In the genomic region with DNA sequence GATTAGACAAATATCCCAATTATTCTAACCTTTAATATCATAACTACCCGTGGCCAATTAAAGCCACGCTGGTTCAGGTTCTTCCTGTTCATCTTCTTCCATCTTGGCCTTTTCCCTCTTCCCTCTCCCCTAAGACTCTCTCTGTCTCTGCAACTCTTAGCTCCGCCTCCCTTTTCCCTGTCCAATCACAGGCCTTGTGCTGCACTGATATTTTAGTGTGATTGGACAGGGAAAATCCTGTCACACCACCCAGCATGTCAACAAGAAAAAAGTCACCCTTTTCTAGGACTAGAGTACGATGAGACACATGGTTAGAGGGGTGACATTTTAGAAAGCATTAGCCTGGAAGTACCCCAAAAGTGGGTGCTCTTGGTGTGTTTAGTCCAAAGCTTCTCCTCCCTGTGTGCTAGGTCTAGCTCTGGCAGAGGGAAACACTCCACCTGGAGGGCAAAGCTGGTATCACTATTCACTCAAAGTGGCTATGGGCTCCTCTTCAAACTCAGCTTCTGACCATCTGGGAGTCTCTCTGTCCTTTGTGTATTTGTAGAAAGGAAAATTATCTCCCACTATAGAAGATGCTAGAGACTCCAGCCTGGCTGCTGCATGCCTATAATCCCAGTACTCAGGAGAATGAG, we compare ENCODE assay signal across 9 mouse cellular contexts. TPM values are rescaled to one million over a fixed set of nuclear protein-coding genes. Genes with fewer than 3 reads are reported as not detected.
DNase-seq lines count a peak whose midpoint lies in the region; ATAC-seq and TF ChIP-seq lines count a peak whose summit lies in the region.
"Had no signal": no experiment of that assay in that cellular context is flagged by ENCODE, and none has a peak within 500 bp of the region (broad histone marks: within the 10 kb centered on the region; RNA-seq: fewer than 3 reads in every experiment).

No protein-coding gene starts in this region.

- DNase-seq in hindbrain, embryonic 10.5 days (ENCODE audit: low spot score): peak; percentile 18
- DNase-seq in midbrain, postnatal 0 days (ENCODE audit: low spot score): no peak
- DNase-seq in adrenal gland, postnatal 10 days: peak; percentile 51
- peak; percentile 17 for DNase-seq in mesoderm, embryonic 11.5 days (ENCODE audit: low read depth, low spot score)
- no peak for DNase-seq in gastrocnemius, postnatal 4 days (ENCODE audit: low spot score in 2 of 2)
- DNase-seq in left cerebral cortex, adult 18-20 months (ENCODE audit: low spot score in 2 of 2): no peak
- DNase-seq: layer of hippocampus, adult 9-11 months had no signal

- 78% methylated on average over 4 of the region's 4 CpGs for WGBS in hindbrain, embryonic 10.5 days
- 74% methylated on average over 4 of the region's 4 CpGs for WGBS in hindbrain, embryonic 12.5 days
- WGBS in midbrain, postnatal 0 days: 72% methylated on average over 4 of the region's 4 CpGs
- WGBS in midbrain, embryonic 16.5 days: 74% methylated on average over 4 of the region's 4 CpGs

- no peak overlapping the region for H3K4me3 ChIP-seq in hindbrain, embryonic 10.5 days
- H3K4me3 ChIP-seq in hindbrain, embryonic 12.5 days: no peak overlapping the region
- no peak overlapping the region for H3K4me3 ChIP-seq in midbrain, postnatal 0 days (ENCODE audit: low read depth, low read length)
- H3K4me3 ChIP-seq in midbrain, embryonic 16.5 days (ENCODE audit: low read depth, low read length): no peak overlapping the region

- no peak overlapping the region for H3K9ac ChIP-seq in hindbrain, embryonic 12.5 days
- H3K9ac ChIP-seq in midbrain, postnatal 0 days (replicated peaks; ENCODE audit: low read length, poor library complexity, severe bottlenecking): no peak overlapping the region
- no peak overlapping the region for H3K9ac ChIP-seq in midbrain, embryonic 16.5 days (ENCODE audit: low read depth, low read length)

- H3K36me3 ChIP-seq in hindbrain, embryonic 10.5 days: no peaks in the 10 kb centered on the region
- no peaks in the 10 kb centered on the region for H3K36me3 ChIP-seq in hindbrain, embryonic 12.5 days
- no peaks in the 10 kb centered on the region for H3K36me3 ChIP-seq in midbrain, postnatal 0 days (ENCODE audit: insufficient read depth, low read length)
- H3K36me3 ChIP-seq in midbrain, embryonic 16.5 days (ENCODE audit: control insufficient read depth, insufficient read depth, low read length): no peaks in the 10 kb centered on the region

- no peaks in the 10 kb centered on the region for H3K27me3 ChIP-seq in hindbrain, embryonic 10.5 days (ENCODE audit: insufficient read depth, poor library complexity, severe bottlenecking)
- H3K27me3 ChIP-seq in hindbrain, embryonic 12.5 days: no peaks in the 10 kb centered on the region
- no peaks in the 10 kb centered on the region for H3K27me3 ChIP-seq in midbrain, postnatal 0 days (ENCODE audit: insufficient read depth, low read length)
- H3K27me3 ChIP-seq in midbrain, embryonic 16.5 days (ENCODE audit: control insufficient read depth, insufficient read depth, low read depth, low read length): no peaks in the 10 kb centered on the region

- no peak overlapping the region for H3K27ac ChIP-seq in hindbrain, embryonic 10.5 days
- H3K27ac ChIP-seq in hindbrain, embryonic 12.5 days: no peak overlapping the region
- no peak overlapping the region for H3K27ac ChIP-seq in midbrain, postnatal 0 days (ENCODE audit: low read depth, low read length)
- no peak overlapping the region for H3K27ac ChIP-seq in midbrain, embryonic 16.5 days (ENCODE audit: low read length)

- H3K9me3 ChIP-seq in hindbrain, embryonic 10.5 days: no peaks in the 10 kb centered on the region
- no peaks in the 10 kb centered on the region for H3K9me3 ChIP-seq in hindbrain, embryonic 12.5 days (replicated peaks)
- no peaks in the 10 kb centered on the region for H3K9me3 ChIP-seq in midbrain, postnatal 0 days (ENCODE audit: low read length)
- H3K9me3 ChIP-seq in midbrain, embryonic 16.5 days (replicated peaks; ENCODE audit: control insufficient read depth, low read length, poor library complexity, severe bottlenecking): no peaks in the 10 kb centered on the region

- ATAC-seq in hindbrain, embryonic 12.5 days (ENCODE audit: low FRiP score): no peak
- ATAC-seq in midbrain, postnatal 0 days (ENCODE audit: low FRiP score): no peak
- ATAC-seq in midbrain, embryonic 16.5 days: no peak

- no peak overlapping the region for H3K4me2 ChIP-seq in hindbrain, embryonic 12.5 days (replicated peaks)
- no peak overlapping the region for H3K4me2 ChIP-seq in midbrain, postnatal 0 days (ENCODE audit: low read depth, low read length, poor library complexity, severe bottlenecking)
- no peak overlapping the region for H3K4me2 ChIP-seq in midbrain, embryonic 16.5 days (ENCODE audit: low read length)

- peak; percentile 44 for TF ChIP-seq CTCF in midbrain, postnatal 0 days (IDR thresholded peaks at IDR 0.05)

- H3K4me1 ChIP-seq in hindbrain, embryonic 10.5 days (replicated peaks): no peaks in the 10 kb centered on the region
- H3K4me1 ChIP-seq in hindbrain, embryonic 12.5 days: no peaks in the 10 kb centered on the region
- H3K4me1 ChIP-seq in midbrain, postnatal 0 days (ENCODE audit: insufficient read depth, low read length): no peaks in the 10 kb centered on the region
- H3K4me1 ChIP-seq in midbrain, embryonic 16.5 days (ENCODE audit: control insufficient read depth, insufficient read depth, low read length): no peaks in the 10 kb centered on the region

RNA-seq across cellular contexts. Expression of a gene that starts 6.9 kb away (rescaled TPM):
- not detected in 2 replicates for polyA plus RNA-seq in hindbrain, embryonic 10.5 days (2016; fragmentation: Nextera tagmentation; extraction: Ambion mirVana)
- polyA plus RNA-seq in hindbrain, embryonic 12.5 days (2016; fragmentation: Nextera tagmentation; extraction: Ambion mirVana): not detected in 2 replicates
- total RNA-seq in midbrain, postnatal 0 days (2014; rRNA removed): not detected in 2 replicates
- polyA plus RNA-seq in midbrain, postnatal 0 days (2015; fragmentation: Nextera tagmentation; extraction: Ambion mirVana): not detected in 2 replicates
- polyA plus RNA-seq in midbrain, embryonic 16.5 days (2015; fragmentation: Nextera tagmentation; extraction: Ambion mirVana): not detected in 2 replicates
- total RNA-seq in adrenal gland, postnatal 10 days (2021): 1 to 10 TPM; 1.5 to 2.2 TPM
- not detected for total RNA-seq in gastrocnemius, postnatal 4 days (2021)
- not detected for total RNA-seq in left cerebral cortex, adult 18-20 months (2021)

RNA-seq across cellular contexts. Expression of a gene that starts 12.2 kb away (rescaled TPM):
- polyA plus RNA-seq in hindbrain, embryonic 10.5 days (2016; fragmentation: Nextera tagmentation; extraction: Ambion mirVana): not detected in 2 replicates
- polyA plus RNA-seq in hindbrain, embryonic 12.5 days (2016; fragmentation: Nextera tagmentation; extraction: Ambion mirVana): not detected in 2 replicates
- total RNA-seq in midbrain, postnatal 0 days (2014; rRNA removed): not detected in 2 replicates
- polyA plus RNA-seq in midbrain, postnatal 0 days (2015; fragmentation: Nextera tagmentation; extraction: Ambion mirVana): not detected in 2 replicates
- not detected in 2 replicates for polyA plus RNA-seq in midbrain, embryonic 16.5 days (2015; fragmentation: Nextera tagmentation; extraction: Ambion mirVana)
- not detected for total RNA-seq in adrenal gland, postnatal 10 days (2021)
- not detected for total RNA-seq in gastrocnemius, postnatal 4 days (2021)
- not detected for total RNA-seq in left cerebral cortex, adult 18-20 months (2021)

RNA-seq across cellular contexts. Expression of a gene that starts 14.5 kb away (rescaled TPM):
- polyA plus RNA-seq in hindbrain, embryonic 10.5 days (2016; fragmentation: Nextera tagmentation; extraction: Ambion mirVana): not detected in 2 replicates
- not detected in 2 replicates for polyA plus RNA-seq in hindbrain, embryonic 12.5 days (2016; fragmentation: Nextera tagmentation; extraction: Ambion mirVana)
- not detected in 2 replicates for total RNA-seq in midbrain, postnatal 0 days (2014; rRNA removed)
- polyA plus RNA-seq in midbrain, postnatal 0 days (2015; fragmentation: Nextera tagmentation; extraction: Ambion mirVana): not detected in 2 replicates
- not detected in 2 replicates for polyA plus RNA-seq in midbrain, embryonic 16.5 days (2015; fragmentation: Nextera tagmentation; extraction: Ambion mirVana)
- not detected for total RNA-seq in adrenal gland, postnatal 10 days (2021)
- total RNA-seq in gastrocnemius, postnatal 4 days (2021): not detected
- total RNA-seq in left cerebral cortex, adult 18-20 months (2021): not detected

RNA-seq across cellular contexts. Expression of a gene that starts 17.1 kb away (rescaled TPM):
- polyA plus RNA-seq in hindbrain, embryonic 10.5 days (2016; fragmentation: Nextera tagmentation; extraction: Ambion mirVana): not detected in 2 replicates
- not detected in 2 replicates for polyA plus RNA-seq in hindbrain, embryonic 12.5 days (2016; fragmentation: Nextera tagmentation; extraction: Ambion mirVana)
- not detected in 2 replicates for total RNA-seq in midbrain, postnatal 0 days (2014; rRNA removed)
- not detected in 2 replicates for polyA plus RNA-seq in midbrain, postnatal 0 days (2015; fragmentation: Nextera tagmentation; extraction: Ambion mirVana)
- not detected in 2 replicates for polyA plus RNA-seq in midbrain, embryonic 16.5 days (2015; fragmentation: Nextera tagmentation; extraction: Ambion mirVana)
- under 1 TPM in 1 of 2 experiments, not detected in 1; 0.73 TPM for total RNA-seq in adrenal gland, postnatal 10 days (2021)
- total RNA-seq in gastrocnemius, postnatal 4 days (2021): not detected
- not detected for total RNA-seq in left cerebral cortex, adult 18-20 months (2021)

RNA-seq across cellular contexts. Expression of a gene that starts 17.9 kb away (rescaled TPM):
- polyA plus RNA-seq in hindbrain, embryonic 10.5 days (2016; fragmentation: Nextera tagmentation; extraction: Ambion mirVana): not detected in 2 replicates
- not detected in 2 replicates for polyA plus RNA-seq in hindbrain, embryonic 12.5 days (2016; fragmentation: Nextera tagmentation; extraction: Ambion mirVana)
- not detected in 2 replicates for total RNA-seq in midbrain, postnatal 0 days (2014; rRNA removed)
- polyA plus RNA-seq in midbrain, postnatal 0 days (2015; fragmentation: Nextera tagmentation; extraction: Ambion mirVana): not detected in 2 replicates
- polyA plus RNA-seq in midbrain, embryonic 16.5 days (2015; fragmentation: Nextera tagmentation; extraction: Ambion mirVana): not detected in 2 replicates
- not detected for total RNA-seq in adrenal gland, postnatal 10 days (2021)
- not detected for total RNA-seq in gastrocnemius, postnatal 4 days (2021)
- not detected for total RNA-seq in left cerebral cortex, adult 18-20 months (2021)

Comparison
In these comparisons a context has a peak if more than half of its experiments do, and no peak if none do; other contexts are left out.
1. DNase-seq: peak in hindbrain, embryonic 10.5 days (single experiment), adrenal gland, postnatal 10 days (single experiment) and mesoderm, embryonic 11.5 days (single experiment); none in midbrain, postnatal 0 days (single experiment), gastrocnemius, postnatal 4 days (0 of 2) and left cerebral cortex, adult 18-20 months (0 of 2).